In genomic region chr10:103862120-103862519, GRCm38 (mm10) we compare ENCODE assay signal across 29 mouse cellular contexts.
"Had no signal": no experiment of that assay in that cellular context is flagged by ENCODE, and none has a peak within 500 bp of the region (broad histone marks: within the 10 kb centered on the region; RNA-seq: fewer than 3 reads in every experiment).

No protein-coding gene starts in this region.

- H3K4me1 ChIP-seq: limb, embryonic 10.5 days; limb, embryonic 12.5 days; limb, embryonic 13.5 days; limb, embryonic 15.5 days; liver, embryonic 12.5 days; liver, embryonic 13.5 days; liver, embryonic 15.5 days; lung, embryonic 15.5 days; megakaryocyte, embryonic 14.5 days; midbrain, embryonic 10.5 days; midbrain, embryonic 12.5 days; midbrain, embryonic 13.5 days; midbrain, embryonic 15.5 days had no signal

- H3K9ac ChIP-seq: limb, embryonic 12.5 days; limb, embryonic 13.5 days; limb, embryonic 15.5 days; liver, embryonic 12.5 days; liver, embryonic 13.5 days; liver, embryonic 14.5 days; liver, embryonic 15.5 days; liver, postnatal 0 days; lung, embryonic 14.5 days; lung, embryonic 15.5 days; midbrain, embryonic 12.5 days; midbrain, embryonic 13.5 days; midbrain, embryonic 15.5 days had no signal

- H3K27me3 ChIP-seq: limb, embryonic 12.5 days; limb, embryonic 13.5 days; limb, embryonic 15.5 days; liver, embryonic 12.5 days; liver, embryonic 13.5 days; liver, embryonic 15.5 days; lung, embryonic 15.5 days; megakaryocyte, embryonic 14.5 days; midbrain, embryonic 12.5 days; midbrain, embryonic 13.5 days; midbrain, embryonic 15.5 days had no signal

- H3K4me2 ChIP-seq: limb, embryonic 12.5 days; limb, embryonic 13.5 days; limb, embryonic 15.5 days; liver, embryonic 11.5 days; liver, embryonic 12.5 days; liver, embryonic 13.5 days; liver, embryonic 15.5 days; lung, embryonic 14.5 days; lung, embryonic 15.5 days; midbrain, embryonic 11.5 days; midbrain, embryonic 12.5 days; midbrain, embryonic 13.5 days; midbrain, embryonic 15.5 days had no signal

- H3K27ac ChIP-seq: limb, embryonic 10.5 days; limb, embryonic 12.5 days; limb, embryonic 13.5 days; limb, embryonic 15.5 days; liver, embryonic 12.5 days; liver, embryonic 13.5 days; liver, embryonic 14.5 days; liver, embryonic 15.5 days; lung, embryonic 15.5 days; macrophage; midbrain, embryonic 10.5 days; midbrain, embryonic 12.5 days; midbrain, embryonic 13.5 days; midbrain, embryonic 15.5 days had no signal

- H3K36me3 ChIP-seq: limb, embryonic 10.5 days; limb, embryonic 12.5 days; limb, embryonic 13.5 days; limb, embryonic 15.5 days; liver, embryonic 12.5 days; liver, embryonic 13.5 days; liver, embryonic 15.5 days; lung, embryonic 15.5 days; midbrain, embryonic 10.5 days; midbrain, embryonic 12.5 days; midbrain, embryonic 13.5 days; midbrain, embryonic 15.5 days had no signal

- DNase-seq: left cerebral cortex, postnatal 4 days; liver; liver, embryonic 13.5 days; liver, postnatal 0 days; lung, adult 18-20 months; lung, adult 2 months; lung, embryonic 14.5 days; lung, postnatal 10 days; lung, postnatal 14 days; lung, postnatal 36 days; lung, postnatal 4 days; midbrain, embryonic 14.5 days had no signal

- H3K9me3 ChIP-seq: limb, embryonic 10.5 days; limb, embryonic 12.5 days; limb, embryonic 13.5 days; limb, embryonic 15.5 days; liver, embryonic 12.5 days; liver, embryonic 13.5 days; liver, embryonic 15.5 days; lung, embryonic 15.5 days; midbrain, embryonic 10.5 days; midbrain, embryonic 12.5 days; midbrain, embryonic 13.5 days; midbrain, embryonic 15.5 days had no signal

- H3K4me3 ChIP-seq: limb, embryonic 10.5 days; limb, embryonic 12.5 days; limb, embryonic 13.5 days; limb, embryonic 15.5 days; liver, embryonic 12.5 days; liver, embryonic 13.5 days; liver, embryonic 15.5 days; lung, embryonic 15.5 days; megakaryocyte, embryonic 14.5 days; midbrain, embryonic 10.5 days; midbrain, embryonic 12.5 days; midbrain, embryonic 13.5 days; midbrain, embryonic 15.5 days; myocyte had no signal
